Mouse (Mus musculus) heart, postnatal 0 days (tissue): ENCODE results near the gene Arhgap23. TPM values are rescaled to one million over a fixed set of nuclear protein-coding genes. Genes with fewer than 3 reads are reported as not detected.

ENCODE experiments used
- ATAC-seq: fragments of 200-750 bp; cut with Nextera tagmentation; 2 replicates; pipeline ENCODE4 v1.8.0; 2017; ENCODE audit warnings: low read depth, moderate number of reproducible peaks, moderate library complexity; ENCODE audit not compliant: insufficient read depth
- DNase-seq: peaks from one replicate; pipeline ENCODE4 v3.0.0-alpha.2; 2016; ENCODE audit warnings: low spot score
- H3K27ac ChIP-seq: fragments of 300-500 bp; sonication (generic); 2 replicates; pipeline ENCODE4 v1.5.1; 2014; ENCODE audit warnings: low read depth, mild to moderate bottlenecking
- H3K27me3 ChIP-seq: fragments of 300-500 bp; sonication (generic); 2 replicates; pipeline ENCODE4 v1.6.1; 2014; ENCODE audit warnings: low read length, mixed read lengths; ENCODE audit not compliant: control insufficient read depth, insufficient read depth
- H3K36me3 ChIP-seq: fragments of 300-500 bp; sonication (generic); replicated peaks from 2 replicates; pipeline ENCODE4 v1.6.1; 2014; ENCODE audit warnings: low read length, mixed read lengths; ENCODE audit not compliant: control insufficient read depth, insufficient read depth
- H3K4me1 ChIP-seq: fragments of 300-500 bp; sonication (generic); 2 replicates; pipeline ENCODE4 v1.6.1; 2014; ENCODE audit warnings: antibody characterized with exemption; ENCODE audit not compliant: control insufficient read depth, insufficient read depth
- H3K4me2 ChIP-seq: fragments of 300-500 bp; sonication (generic); 2 replicates; pipeline ENCODE4 v1.6.1; 2014; ENCODE audit warnings: low read depth, mild to moderate bottlenecking, low read length, moderate library complexity
- H3K4me3 ChIP-seq: fragments of 300-500 bp; sonication (generic); 2 replicates; pipeline ENCODE4 v1.5.1; 2014; ENCODE audit warnings: low read depth, low read length
- H3K9ac ChIP-seq: fragments of 300-500 bp; sonication (generic); replicated peaks from 2 replicates; pipeline ENCODE4 v1.6.1; 2014; ENCODE audit warnings: low read depth, low read length, mixed read lengths
- H3K9me3 ChIP-seq: fragments of 300-500 bp; sonication (generic); replicated peaks from 2 replicates; pipeline ENCODE4 v1.6.1; 2016; ENCODE audit warnings: low read length; ENCODE audit not compliant: control insufficient read depth
- CTCF ChIP-seq: IDR thresholded peaks from 2 replicates; pipeline ENCODE4 v1.5.1; 2016; ENCODE audit warnings: antibody characterized with exemption, control low read depth, low read depth
- EP300 ChIP-seq: IDR thresholded peaks from 2 replicates; pipeline ENCODE4 v1.6.1; 2016; ENCODE audit warnings: antibody characterized with exemption, low read depth
- WGBS: fragments of 180-500 bp; shearing (Covaris S2); extraction: QIAGEN DNeasy Blood & Tissue Kit; methylation state at CpG from one replicate; pipeline ENCODE4 v1.1.7; 2014; 5-methylcytosine and 5-hydroxymethylcytosine counted together
- polyA plus RNA-seq: library from polyadenylated mRNA; unstranded; fragments of >200 nt; fragmentation: Nextera tagmentation; extraction: Ambion mirVana; gene quantifications from 2 replicates; pipeline ENCODE4 v1.2.1, GENCODE M21; 2015
- total RNA-seq: library from RNA; depleted of rRNA; stranded (reverse); fragments of >200 nt; gene quantifications from 2 replicates; pipeline ENCODE4 v1.2.3, GENCODE M21; 2014; ENCODE audit warnings: low replicate concordance

The Arhgap23 gene
- total and polyA plus RNA-seq, 2 experiments from 2014 or later, result 3.8 to 44.0 TPM

DNA sequence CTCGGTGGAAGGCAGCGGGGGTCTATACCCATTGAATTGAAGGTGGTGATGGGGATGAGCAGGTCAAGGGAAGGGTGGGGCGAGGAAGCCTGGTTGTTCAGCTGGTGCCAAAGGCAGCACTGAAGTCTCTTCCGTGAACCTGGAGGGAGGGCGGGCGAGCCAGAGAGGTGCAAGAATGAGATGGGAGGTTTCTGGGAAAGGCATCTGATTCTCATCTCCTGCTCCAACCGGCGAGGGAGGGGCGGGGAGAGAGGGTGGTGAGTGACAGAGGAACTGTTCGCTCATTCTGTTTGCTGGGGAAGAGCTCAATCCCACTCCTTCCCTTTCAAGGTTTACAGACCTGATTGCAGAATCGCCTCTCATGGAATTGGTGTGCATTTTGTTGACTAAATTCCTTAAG, 21.7 kb upstream of the Arhgap23 start:
- TF ChIP-seq EP300 (no peak), CTCF (no peak)

DNA sequence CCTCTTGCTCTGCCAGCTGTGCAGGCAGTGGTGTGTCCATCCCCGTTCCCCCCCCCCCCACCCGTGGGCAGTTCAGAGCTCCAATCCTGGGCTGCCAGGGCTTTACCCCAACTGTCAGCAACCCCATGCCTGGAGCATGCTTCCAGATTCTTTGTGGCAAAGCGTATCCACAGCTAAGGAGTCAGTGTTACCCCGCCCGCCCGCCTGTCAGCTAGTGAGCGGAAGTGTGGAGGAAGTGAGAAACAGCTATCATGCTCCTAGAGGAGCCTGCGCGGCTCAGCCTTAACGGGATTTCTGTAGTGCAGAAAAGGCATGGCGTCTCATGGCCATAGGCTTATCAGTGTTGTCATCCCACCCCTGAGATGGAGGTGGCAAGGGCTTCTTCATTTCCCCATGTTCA, 21.2 kb upstream of the Arhgap23 start:
- Histone ChIP-seq H3K9ac (no peak overlapping the region), H3K27ac (no peak overlapping the region), H3K4me2 (no peak overlapping the region; the same call in 1 of the 2 replicates), H3K4me3 (no peak overlapping the region), H3K27me3 (no peaks in the 10 kb centered on the region), H3K4me1 (no peaks in the 10 kb centered on the region), H3K36me3 (peaks cover 67% of the 10 kb centered on the region), H3K9me3 (no peaks in the 10 kb centered on the region)
- no peak for TF ChIP-seq CTCF
- TF ChIP-seq EP300, result no peak
- no peak for ATAC-seq
- WGBS, result 64% methylated on average over 11 of the region's 11 CpGs
- no peak for DNase-seq

More for the DNA sequence above, 21.7 kb upstream of the Arhgap23 start:
- H3K9ac ChIP-seq, result no peak overlapping the region
- no peaks in the 10 kb centered on the region for H3K9me3 ChIP-seq
- ATAC-seq (no peak), DNase-seq (no peak)
- H3K4me3 ChIP-seq, result no peak overlapping the region
- H3K4me2 ChIP-seq, result no peak overlapping the region
- 69% methylated on average over 11 of the region's 11 CpGs for WGBS
- no peaks in the 10 kb centered on the region for H3K4me1 ChIP-seq
- H3K27me3 ChIP-seq, result no peaks in the 10 kb centered on the region
- no peak overlapping the region for H3K27ac ChIP-seq
- peaks cover 71% of the 10 kb centered on the region for H3K36me3 ChIP-seq

DNA sequence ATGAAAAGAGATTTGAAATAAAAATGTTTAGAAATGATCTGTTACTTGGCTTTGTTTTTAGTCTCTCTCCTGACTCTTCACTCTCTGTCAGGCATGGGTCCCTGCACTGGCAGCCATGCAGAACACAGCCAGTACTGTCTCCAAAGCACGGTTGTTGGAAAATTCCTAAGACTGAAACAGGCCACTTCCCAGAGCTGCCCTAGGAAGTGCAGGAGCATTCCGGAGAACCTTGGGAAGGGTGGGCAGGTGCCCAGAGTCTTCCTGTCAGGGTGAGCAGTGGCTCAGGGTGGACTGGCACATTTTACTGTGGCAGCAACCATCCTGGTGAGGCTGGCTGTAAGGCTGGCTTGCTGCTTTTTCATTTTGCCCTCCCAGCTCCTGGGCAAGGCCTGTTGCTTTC, 16.8 kb upstream of the Arhgap23 start:
- Histone ChIP-seq H3K4me2 (no peak overlapping the region), H3K9me3 (no peaks in the 10 kb centered on the region), H3K4me1 (0 out of 2 replicates have a peak, but pooled peaks cover 3% of the 10 kb centered on the region), H3K27me3 (no peaks in the 10 kb centered on the region), H3K9ac (no peak overlapping the region), H3K4me3 (no peak overlapping the region), H3K27ac (no peak overlapping the region), H3K36me3 (peaks cover 28% of the 10 kb centered on the region; the same call in 1 of the 2 replicates)
- WGBS, result 50% methylated on average over 2 of the region's 2 CpGs
- DNase-seq (no peak), ATAC-seq (no peak)
- TF ChIP-seq CTCF (no peak), EP300 (no peak)

DNA sequence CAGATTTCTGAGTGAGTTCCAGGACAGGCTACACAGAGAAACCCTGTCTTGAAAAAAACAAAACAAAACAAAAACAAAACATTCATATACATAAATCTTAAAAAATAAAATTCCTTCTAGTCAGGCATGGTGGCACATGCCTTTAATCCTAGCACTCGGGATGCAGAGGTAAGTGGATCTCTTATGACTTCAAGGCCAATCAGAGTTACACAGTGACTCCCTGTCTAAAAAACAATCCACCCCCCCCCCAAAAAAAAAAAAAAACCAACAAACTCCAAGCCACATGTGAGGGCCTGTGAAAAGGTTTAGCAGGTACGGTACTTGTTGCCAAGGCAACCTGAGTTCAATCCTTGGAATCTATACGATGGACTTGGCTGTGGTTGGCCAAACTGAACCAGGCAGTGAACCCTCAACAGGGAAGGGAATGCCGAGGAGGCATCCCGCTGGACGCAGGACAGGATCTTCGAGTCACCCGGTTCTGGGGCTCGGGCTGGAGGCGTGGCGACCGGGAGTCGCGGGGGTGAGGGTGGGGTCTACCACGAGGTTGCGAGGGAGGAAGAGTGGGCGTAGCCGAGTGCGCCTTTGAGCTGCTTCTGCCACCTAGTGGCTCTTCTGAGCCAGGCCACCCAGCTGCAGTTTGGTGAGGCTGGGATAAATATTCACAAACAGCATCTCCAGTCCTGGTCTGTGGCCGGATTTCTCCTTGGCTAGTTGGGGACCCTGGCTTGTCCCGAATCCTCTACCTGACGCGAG, 15.2 kb upstream of the Arhgap23 start:
- no peaks in the 10 kb centered on the region for H3K27me3 ChIP-seq
- 4% methylated on average over 23 of the region's 23 CpGs for WGBS
- H3K4me3 ChIP-seq, result no peak overlapping the region
- no peak overlapping the region for H3K9ac ChIP-seq
- TF ChIP-seq CTCF (peak; percentile 91), EP300 (no peak)
- H3K4me2 ChIP-seq, result peak overlapping the region; percentile 55
- DNase-seq (peak; percentile 90), ATAC-seq (peak; percentile 79)
- H3K4me1 ChIP-seq, result peaks cover 11% of the 10 kb centered on the region
- H3K36me3 ChIP-seq, result peaks cover 13% of the 10 kb centered on the region; the same call in 1 of the 2 replicates
- no peaks in the 10 kb centered on the region for H3K9me3 ChIP-seq
- no peak overlapping the region for H3K27ac ChIP-seq

DNA sequence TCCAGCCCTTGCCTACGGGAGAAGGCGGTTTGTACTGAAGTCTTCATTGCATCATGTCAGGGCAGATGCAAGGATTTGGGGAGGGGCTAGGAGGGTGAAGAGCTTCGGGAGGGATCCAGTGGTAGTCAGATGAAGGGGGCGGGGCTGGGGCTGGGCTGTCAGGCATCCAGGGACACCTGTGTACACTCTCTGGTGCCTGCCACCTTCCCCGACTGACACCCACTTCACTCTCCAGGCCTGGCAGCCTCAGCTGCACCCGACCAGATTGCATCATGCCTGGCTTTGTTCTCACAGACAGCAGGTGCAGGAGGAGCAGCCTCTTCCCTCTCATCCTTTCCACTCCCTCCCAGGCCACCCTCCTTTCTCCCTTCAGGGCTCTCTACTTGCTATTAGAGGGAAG, 14.3 kb upstream of the Arhgap23 start:
- Histone ChIP-seq H3K36me3 (peaks cover 4% of the 10 kb centered on the region; the same call in 1 of the 2 replicates), H3K4me3 (no peak overlapping the region), H3K27me3 (no peaks in the 10 kb centered on the region), H3K4me1 (peaks cover 21% of the 10 kb centered on the region), H3K4me2 (no peak overlapping the region), H3K9ac (no peak overlapping the region), H3K9me3 (no peaks in the 10 kb centered on the region), H3K27ac (no peak overlapping the region)
- ATAC-seq (no peak; the same call in 1 of the 2 replicates), DNase-seq (peak; percentile 36)
- WGBS, result 26% methylated on average over 6 of the region's 6 CpGs
- TF ChIP-seq CTCF (no peak), EP300 (no peak)
